Mouse (Mus musculus): ENCODE results near the gene Stx8. TPM values are rescaled to one million over a fixed set of nuclear protein-coding genes. Genes with fewer than 3 reads are reported as not detected.

Stx8 gene
- polyA plus RNA-seq, 1 experiment from 2014 or later = 48.6 TPM

GRCm38 (mm10) chr11:68220733-68221132, 254.7 kb downstream of the Stx8 start:
- Histone ChIP-seq H3K27me3 (ENCODE audit: insufficient read depth, low read length) (no peaks in the 10 kb centered on the region), H3K9me3 (ENCODE audit: low read depth, low read length) (no peaks in the 10 kb centered on the region), H3K4me1 (ENCODE audit: insufficient read depth) (peaks cover 6% of the 10 kb centered on the region), H3K27ac (ENCODE audit: low read depth) (no peak overlapping the region), H3K4me3 (ENCODE audit: low read depth, low read length) (no peak overlapping the region), H3K9ac (no peak overlapping the region), H3K36me3 (ENCODE audit: insufficient read depth) (no peaks in the 10 kb centered on the region), H3K4me2 (no peak overlapping the region)
- TF ChIP-seq CTCF (IDR thresholded peaks at IDR 0.05; ENCODE audit: low read depth) = no peak
- ATAC-seq (ENCODE audit: insufficient read depth) = no peak
- WGBS = 80% methylated on average over 4 of the region's 4 CpGs
- no peak for DNase-seq

GRCm38 (mm10) chr11:68222209-68222608, 256.2 kb downstream of the Stx8 start:
- no peak overlapping the region for H3K4me3 ChIP-seq (ENCODE audit: low read depth, low read length)
- ATAC-seq (ENCODE audit: insufficient read depth) (no peak), DNase-seq (no peak)
- H3K4me2 ChIP-seq = no peak overlapping the region
- 84% methylated on average over 7 of the region's 7 CpGs for WGBS
- no peaks in the 10 kb centered on the region for H3K36me3 ChIP-seq (ENCODE audit: insufficient read depth)
- no peaks in the 10 kb centered on the region for H3K27me3 ChIP-seq (ENCODE audit: insufficient read depth, low read length)
- H3K27ac ChIP-seq (ENCODE audit: low read depth) = no peak overlapping the region
- H3K4me1 ChIP-seq (ENCODE audit: insufficient read depth) = no peaks in the 10 kb centered on the region
- no peaks in the 10 kb centered on the region for H3K9me3 ChIP-seq (ENCODE audit: low read depth, low read length)
- TF ChIP-seq CTCF (IDR thresholded peaks at IDR 0.05; ENCODE audit: low read depth) = no peak
- H3K9ac ChIP-seq = no peak overlapping the region

DNA sequence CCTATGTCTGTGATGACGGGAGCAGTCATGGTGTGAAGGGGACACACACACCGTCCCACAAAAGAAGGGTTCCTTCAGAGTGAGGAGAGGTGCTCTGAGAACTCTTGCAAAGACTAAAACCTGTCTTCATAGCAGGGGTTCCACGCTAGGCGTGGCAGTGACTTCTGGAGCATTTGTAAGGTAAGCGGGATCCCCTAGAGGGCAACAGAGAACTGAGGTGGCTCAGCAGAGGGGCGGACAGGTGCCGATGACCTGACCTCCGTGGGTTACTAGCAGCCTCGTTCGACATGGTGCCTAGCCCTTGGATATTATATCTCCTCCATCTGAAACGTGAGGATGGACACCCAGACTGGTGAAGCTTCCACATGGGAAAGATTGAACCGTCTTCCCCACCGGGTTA, 257.1 kb downstream of the Stx8 start:
- DNase-seq (no peak), ATAC-seq (ENCODE audit: insufficient read depth) (no peak)
- Histone ChIP-seq H3K4me2 (no peak overlapping the region), H3K36me3 (ENCODE audit: insufficient read depth) (no peaks in the 10 kb centered on the region), H3K27me3 (ENCODE audit: insufficient read depth, low read length) (no peaks in the 10 kb centered on the region), H3K4me3 (ENCODE audit: low read depth, low read length) (no peak overlapping the region), H3K9ac (no peak overlapping the region), H3K27ac (ENCODE audit: low read depth) (no peak overlapping the region), H3K9me3 (ENCODE audit: low read depth, low read length) (no peaks in the 10 kb centered on the region), H3K4me1 (ENCODE audit: insufficient read depth) (no peaks in the 10 kb centered on the region)
- peak; percentile 37 for TF ChIP-seq CTCF (IDR thresholded peaks at IDR 0.05; ENCODE audit: low read depth)
- 50% methylated on average over 13 of the region's 13 CpGs for WGBS

DNA sequence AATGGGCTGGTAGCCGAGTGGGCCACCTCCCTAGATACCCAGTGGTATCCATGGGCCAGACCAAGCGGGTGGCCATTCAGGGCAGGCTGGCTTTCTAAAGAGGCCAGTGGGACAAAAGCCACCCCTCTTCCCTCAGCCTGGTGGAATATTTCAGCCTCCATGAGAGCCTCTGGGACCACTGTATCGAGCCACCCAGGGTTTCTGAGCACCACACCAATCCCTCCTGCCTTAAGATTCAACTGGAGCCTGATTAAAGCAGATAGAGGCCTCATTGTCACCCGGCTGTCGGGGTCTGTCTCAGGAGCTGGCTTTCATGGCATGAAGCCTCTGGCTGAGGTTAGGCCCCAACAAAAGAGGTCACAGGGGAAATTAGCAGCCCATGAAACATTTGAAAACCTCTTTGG, 260.7 kb downstream of the Stx8 start:
- Histone ChIP-seq H3K9me3 (ENCODE audit: low read depth, low read length) (no peaks in the 10 kb centered on the region), H3K36me3 (ENCODE audit: insufficient read depth) (no peaks in the 10 kb centered on the region), H3K27me3 (ENCODE audit: insufficient read depth, low read length) (no peaks in the 10 kb centered on the region), H3K4me2 (no peak overlapping the region), H3K9ac (no peak overlapping the region), H3K4me1 (ENCODE audit: insufficient read depth) (peaks cover 12% of the 10 kb centered on the region), H3K27ac (ENCODE audit: low read depth) (no peak overlapping the region), H3K4me3 (ENCODE audit: low read depth, low read length) (no peak overlapping the region)
- no peak for ATAC-seq (ENCODE audit: insufficient read depth)
- DNase-seq = no peak
- WGBS = 71% methylated on average over 5 of the region's 5 CpGs
- no peak for TF ChIP-seq CTCF (IDR thresholded peaks at IDR 0.05; ENCODE audit: low read depth)

GRCm38 (mm10) chr11:68227837-68228236, 261.8 kb downstream of the Stx8 start:
- Histone ChIP-seq H3K4me3 (ENCODE audit: low read depth, low read length) (no peak overlapping the region), H3K9me3 (ENCODE audit: low read depth, low read length) (no peaks in the 10 kb centered on the region), H3K27me3 (ENCODE audit: insufficient read depth, low read length) (no peaks in the 10 kb centered on the region), H3K9ac (no peak overlapping the region), H3K27ac (ENCODE audit: low read depth) (no peak overlapping the region), H3K4me1 (ENCODE audit: insufficient read depth) (peaks cover 12% of the 10 kb centered on the region), H3K4me2 (no peak overlapping the region), H3K36me3 (ENCODE audit: insufficient read depth) (no peaks in the 10 kb centered on the region)
- ATAC-seq (ENCODE audit: insufficient read depth) (no peak), DNase-seq (no peak)
- no peak for TF ChIP-seq CTCF (IDR thresholded peaks at IDR 0.05; ENCODE audit: low read depth)
- WGBS = 89% methylated on average over 6 of the region's 6 CpGs

GRCm38 (mm10) chr11:68228941-68229665, 263.1 kb downstream of the Stx8 start:
- H3K4me3 ChIP-seq (ENCODE audit: low read depth, low read length) = no peak overlapping the region
- H3K27me3 ChIP-seq (ENCODE audit: insufficient read depth, low read length) = no peaks in the 10 kb centered on the region
- no peak for TF ChIP-seq CTCF (IDR thresholded peaks at IDR 0.05; ENCODE audit: low read depth)
- DNase-seq = peak; percentile 68
- 0 out of 2 replicates have a peak overlapping the region, but pooled peaks have one; percentile 9 for H3K9ac ChIP-seq
- 40% methylated on average over 18 of the region's 18 CpGs for WGBS
- peak overlapping the region; percentile 48 for H3K27ac ChIP-seq (ENCODE audit: low read depth)
- no peak overlapping the region for H3K4me2 ChIP-seq
- H3K4me1 ChIP-seq (ENCODE audit: insufficient read depth) = peaks cover 12% of the 10 kb centered on the region
- peak; percentile 58; the same call in 1 of the 2 replicates for ATAC-seq (ENCODE audit: insufficient read depth)
- H3K36me3 ChIP-seq (ENCODE audit: insufficient read depth) = no peaks in the 10 kb centered on the region
- no peaks in the 10 kb centered on the region for H3K9me3 ChIP-seq (ENCODE audit: low read depth, low read length)

DNA sequence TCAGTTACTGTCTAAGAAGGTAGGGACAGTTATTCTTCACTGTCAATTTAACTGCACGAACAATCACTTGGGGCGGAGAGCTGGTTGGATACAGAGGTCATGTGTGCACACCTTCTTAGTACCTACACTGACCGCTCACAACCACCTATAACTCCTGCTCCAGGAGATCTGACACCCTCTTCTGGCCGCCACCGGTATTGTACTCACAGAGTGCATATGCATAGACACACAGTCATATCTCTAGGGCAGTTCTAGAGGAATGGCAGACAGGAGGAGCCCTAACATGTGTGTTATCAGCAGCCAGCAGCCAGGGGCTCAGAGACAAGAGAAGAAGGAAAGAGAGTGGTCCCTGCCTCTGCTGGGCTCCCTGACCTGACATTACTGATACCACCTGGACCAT, 265.6 kb downstream of the Stx8 start:
- WGBS = 95% methylated on average over 5 of the region's 5 CpGs
- no peak for ATAC-seq (ENCODE audit: insufficient read depth)

More for the DNA sequence above, 265.6 kb downstream of the Stx8 start:
- Histone ChIP-seq H3K4me1 (ENCODE audit: insufficient read depth) (peaks cover 12% of the 10 kb centered on the region), H3K27me3 (ENCODE audit: insufficient read depth, low read length) (no peaks in the 10 kb centered on the region), H3K4me2 (no peak overlapping the region), H3K27ac (ENCODE audit: low read depth) (no peak overlapping the region), H3K4me3 (ENCODE audit: low read depth, low read length) (no peak overlapping the region), H3K9me3 (ENCODE audit: low read depth, low read length) (no peaks in the 10 kb centered on the region), H3K36me3 (ENCODE audit: insufficient read depth) (no peaks in the 10 kb centered on the region), H3K9ac (no peak overlapping the region)
- DNase-seq = no peak
- TF ChIP-seq CTCF (IDR thresholded peaks at IDR 0.05; ENCODE audit: low read depth) = peak; percentile 43
